Mouse (Mus musculus) urinary bladder, adult 18-20 months (tissue): ENCODE data around the gene Hapln4.
A peak's percentile ranks its signal among the peaks of the same experiment; 100 is the strongest.
"Not testable (repeated sequence)": the region's sequence is repeated elsewhere in the genome, so short reads cannot be mapped to it uniquely, and the experiment has no call there.

Experiments used
- DNase-seq, 2 experiments: peaks; one replicate each; pipeline ENCODE4 v3.0.0; 2022; ENCODE audit warnings: low spot score in 2 of 2, mixed read lengths in 2 of 2

Hapln4 gene

DNA sequence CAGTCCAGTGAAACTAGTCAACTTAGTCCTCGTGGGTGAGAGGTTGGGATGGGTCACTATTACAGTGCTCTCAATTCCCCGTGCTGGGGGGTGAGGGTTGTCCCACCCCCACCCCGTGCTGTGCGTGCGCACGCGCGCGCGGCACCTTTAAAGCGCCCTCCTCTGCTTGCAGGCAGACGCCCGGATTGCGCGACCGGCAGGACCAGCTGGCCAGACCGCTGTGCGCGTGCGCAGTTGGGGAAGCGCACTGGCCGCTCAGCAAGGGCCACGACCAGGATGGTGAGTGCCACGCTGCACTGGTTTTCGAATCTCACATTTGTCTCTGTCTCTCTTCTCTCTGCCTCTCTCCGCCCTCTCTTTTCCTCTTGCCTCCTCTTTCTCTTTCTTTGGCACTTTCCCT, at the start of gene Hapln4:
Gene Hapln4, plus strand, starts transcription at position 173 of the 400 bp plus-strand sequence.
- DNase-seq = peak in 1 of 2 experiments; percentile 12

DNA sequence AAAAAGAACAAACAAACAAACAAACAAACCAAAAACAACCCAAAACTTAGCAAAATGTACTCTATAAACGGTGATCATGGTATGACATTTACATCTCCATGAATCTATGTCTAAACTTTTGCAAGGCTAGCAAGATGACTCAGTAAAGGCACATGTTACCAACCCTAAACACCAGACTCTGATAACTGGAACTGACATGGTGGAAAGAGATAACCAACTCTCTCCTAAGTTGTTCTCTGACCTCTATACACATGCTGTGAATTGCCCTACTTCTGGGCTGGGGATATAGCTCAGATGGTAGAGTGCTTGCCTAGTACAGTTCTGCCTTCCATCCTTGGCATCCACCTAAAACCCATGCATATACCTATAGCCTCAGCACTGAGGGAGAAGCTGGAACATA, 45.3 kb upstream of the Hapln4 start:
- DNase-seq = no peak

DNA sequence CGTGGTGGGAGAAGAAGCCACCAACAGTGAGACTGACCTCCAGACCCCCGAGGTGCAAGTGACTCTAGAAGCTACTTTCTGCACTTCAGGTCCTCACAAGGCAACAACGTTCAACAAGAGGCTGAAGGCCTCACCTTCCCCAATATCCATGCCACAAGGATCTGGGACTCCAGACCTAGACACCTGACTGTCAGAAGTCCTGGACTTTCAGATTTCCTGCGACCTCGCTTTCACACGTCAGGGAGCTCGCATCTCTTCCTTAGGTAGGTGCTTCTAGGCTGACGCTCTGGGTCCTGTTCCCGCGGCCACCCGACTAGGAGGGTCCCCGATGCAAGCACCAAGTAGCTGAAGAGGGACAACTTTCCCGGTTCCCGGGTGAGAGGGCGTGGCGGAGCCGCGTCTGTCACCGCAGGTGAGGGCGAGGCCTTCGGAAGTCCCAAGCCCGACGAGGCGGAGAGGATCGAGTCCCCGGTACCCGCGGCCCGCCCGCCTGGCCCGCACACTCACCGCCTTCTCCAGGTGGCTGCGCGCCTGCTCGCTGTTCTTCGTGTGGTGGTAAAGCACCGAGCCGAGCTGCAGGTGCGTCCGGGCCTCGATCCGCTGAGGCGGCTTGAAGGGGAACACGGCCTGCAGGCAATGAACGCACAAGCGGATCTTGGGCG, 41.2 kb upstream of the Hapln4 start:
- DNase-seq = peak; percentile 26 to 60

DNA sequence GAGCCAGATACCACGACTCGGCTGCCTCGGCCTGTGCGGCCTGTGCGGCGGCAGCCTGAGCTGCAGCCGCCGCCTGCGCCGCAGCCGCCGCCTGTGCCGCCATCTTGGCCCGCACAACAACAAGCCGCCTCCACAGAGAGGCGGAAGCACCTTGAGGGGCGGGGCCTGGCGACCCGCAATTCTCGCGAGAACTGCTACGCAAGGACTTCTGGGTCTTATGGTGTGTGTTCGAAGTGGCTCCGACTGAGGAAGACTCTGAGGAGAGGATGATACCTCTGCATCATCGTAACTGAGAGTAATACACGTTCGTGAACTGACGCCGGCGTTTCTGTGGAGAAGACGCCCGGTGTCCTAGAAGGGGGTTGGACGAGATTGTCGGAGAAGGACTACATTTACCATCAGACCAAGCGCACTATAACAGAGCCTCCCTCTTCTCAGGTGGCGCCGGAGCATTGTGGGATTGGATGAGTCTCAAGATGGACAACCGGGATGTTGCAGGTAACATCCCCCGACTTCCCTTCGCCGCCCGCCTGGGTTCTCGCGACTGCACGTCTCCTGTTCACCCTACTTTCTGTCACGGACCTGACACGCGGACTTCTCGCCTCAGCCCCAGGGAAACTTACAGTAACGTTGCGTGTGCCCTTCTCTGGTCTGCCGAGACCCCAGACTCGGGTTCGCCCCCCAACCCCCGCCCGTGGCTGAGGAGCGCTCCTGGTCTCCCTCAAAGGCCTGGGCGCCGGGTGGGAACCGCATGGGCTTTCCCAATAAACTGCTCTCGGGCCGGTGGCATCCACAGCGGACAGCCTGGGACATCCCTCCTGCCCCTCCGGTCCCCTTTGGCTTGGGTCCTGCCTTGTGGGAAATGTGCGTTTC, 40.4 kb upstream of the Hapln4 start, which contains the start of the genes Mau2 and Sugp1:
Gene Mau2, minus strand, starts transcription at position 152 of the 873 bp plus-strand sequence.
Gene Sugp1, plus strand, starts transcription at position 231 of the 873 bp plus-strand sequence.
- DNase-seq = peak; percentile 91 to 93

DNA sequence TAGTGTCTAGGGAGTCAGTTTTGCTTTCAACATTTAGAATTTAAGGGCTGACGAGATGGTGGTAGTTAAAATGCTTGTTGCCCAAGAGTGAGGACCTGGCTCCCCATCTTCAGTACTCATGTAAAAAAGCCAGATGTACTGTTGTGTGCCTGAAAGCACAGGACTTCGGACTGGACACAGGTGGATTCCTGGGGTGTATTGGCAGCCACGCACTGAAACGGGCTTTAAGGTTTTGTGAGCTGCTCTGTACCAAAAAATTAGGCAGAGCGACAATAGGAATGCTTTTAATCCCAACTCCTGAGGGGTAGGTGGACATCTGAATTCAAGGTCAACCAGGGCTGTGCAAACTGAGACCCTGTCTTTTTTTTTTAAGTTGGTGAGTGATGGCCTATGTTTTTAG, 39.3 kb upstream of the Hapln4 start:
- DNase-seq = no peak

DNA sequence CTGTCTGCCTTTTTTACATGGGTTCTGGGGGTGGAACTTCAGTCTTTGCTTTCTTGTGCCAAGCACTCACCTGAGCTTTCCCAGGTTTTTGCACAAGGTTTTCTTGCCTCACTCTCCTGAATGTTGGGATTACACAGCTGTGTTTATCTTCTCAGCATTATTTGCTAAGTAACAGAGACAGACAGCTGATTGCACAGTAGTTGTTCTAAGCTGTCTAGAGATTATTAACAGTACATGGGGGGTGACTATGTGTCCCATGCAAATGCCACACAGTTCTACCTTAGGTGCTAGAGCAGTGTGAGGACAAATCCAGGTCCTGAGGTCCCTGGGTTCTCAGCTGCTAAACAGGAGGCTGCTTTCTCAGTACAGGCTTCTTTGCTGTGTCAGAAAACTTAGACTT, 33.6 kb upstream of the Hapln4 start:
- DNase-seq = no peak

DNA sequence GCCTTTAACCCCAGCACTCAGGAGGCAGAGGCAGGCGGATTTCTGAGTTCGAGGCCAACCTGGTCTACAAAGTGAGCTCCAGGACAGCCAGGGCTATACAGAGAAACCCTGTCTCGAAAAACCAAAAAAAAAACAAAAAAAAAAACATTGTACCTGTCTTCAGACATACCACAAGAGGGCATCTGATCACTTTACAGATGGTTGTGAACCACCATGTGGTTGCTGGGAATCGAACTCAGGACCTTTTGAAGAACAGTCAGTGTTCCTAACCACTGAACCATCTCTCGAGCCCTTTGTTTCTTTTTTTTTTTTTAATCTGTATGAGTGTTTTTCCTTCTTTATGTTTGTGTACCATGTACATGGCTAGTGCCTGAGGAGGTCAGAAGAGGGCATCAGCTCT, 32.8 kb upstream of the Hapln4 start:
- not testable (repeated sequence) for DNase-seq

DNA sequence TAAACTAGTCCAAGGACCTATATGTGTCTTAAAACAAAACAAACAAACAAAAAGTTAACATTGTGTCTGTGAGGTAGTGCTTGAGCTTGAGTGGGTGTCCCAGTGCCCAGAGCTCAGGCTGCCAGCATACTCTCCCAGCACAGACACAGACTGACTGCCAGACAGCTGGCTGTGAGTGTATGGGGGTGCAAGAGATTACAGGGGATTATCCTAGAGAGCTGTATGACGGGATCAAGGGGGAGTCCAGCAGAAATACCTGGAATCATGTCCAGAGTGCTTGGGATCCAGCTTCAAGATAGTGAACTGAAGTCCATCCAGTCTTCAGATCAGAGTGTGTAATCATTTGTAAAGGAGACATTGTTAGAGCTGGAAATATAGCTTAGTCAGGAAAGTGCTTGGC, 25.5 kb upstream of the Hapln4 start:
- no peak for DNase-seq

DNA sequence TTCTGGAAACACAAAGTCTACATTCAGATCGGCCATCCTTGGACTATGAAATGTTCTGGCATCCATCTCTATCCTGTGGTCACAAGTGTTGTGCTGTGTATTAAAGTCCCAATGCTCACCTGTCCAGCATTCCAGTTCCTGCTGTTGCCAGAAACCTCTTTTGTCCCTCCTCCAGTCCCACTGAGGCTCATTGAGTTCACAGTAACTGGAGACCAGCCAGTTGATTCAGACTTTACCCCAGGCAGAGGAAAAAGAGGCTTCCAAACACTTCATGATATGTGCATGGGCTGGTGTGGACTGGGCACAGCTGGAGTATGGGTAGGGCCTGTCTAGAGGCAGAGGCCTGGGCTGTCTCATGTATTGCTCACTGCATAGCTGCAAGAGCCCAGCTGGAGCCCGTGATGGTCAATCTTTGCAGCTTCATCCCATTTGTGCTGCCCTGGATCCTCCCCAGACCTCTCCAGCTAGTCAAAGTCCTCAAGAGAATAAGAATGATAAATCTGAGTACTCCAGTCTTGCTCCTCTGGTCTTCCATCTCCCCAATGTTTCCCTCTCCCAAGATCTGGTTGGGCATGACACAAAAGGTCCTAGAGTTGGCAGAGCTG, 11.3 kb upstream of the Hapln4 start:
- DNase-seq = no peak

DNA sequence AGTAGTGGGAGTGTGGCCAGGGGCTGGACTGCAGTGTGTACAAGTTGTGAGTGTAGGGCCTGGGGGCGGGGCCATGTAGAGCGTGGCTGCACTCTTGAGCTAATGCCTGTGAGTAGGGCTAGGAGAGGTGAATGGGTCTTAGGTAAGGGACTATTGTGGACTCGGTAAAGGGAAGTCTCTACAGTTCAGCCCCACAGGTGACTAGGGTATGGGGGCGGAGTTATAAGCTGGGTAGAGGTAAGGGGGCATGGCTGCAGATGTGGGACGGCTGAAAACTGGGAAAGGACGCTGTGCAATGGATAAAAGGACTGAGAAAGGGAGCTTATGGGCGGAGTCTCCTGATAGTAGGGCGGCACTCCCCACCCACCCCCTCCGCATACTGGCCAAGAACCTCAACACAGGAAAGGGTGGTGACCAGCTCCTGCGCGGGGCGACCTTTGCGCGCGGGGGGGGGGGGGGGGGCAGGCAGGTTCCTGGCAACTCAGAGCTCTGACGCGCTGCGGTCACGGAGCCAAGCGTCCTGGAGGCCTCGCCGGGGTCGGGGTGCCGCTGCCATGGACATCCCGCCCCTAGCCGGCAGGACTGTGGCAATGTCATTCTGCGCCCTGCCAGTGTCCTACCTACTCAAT, 10.7 kb upstream of the Hapln4 start, which contains the start of gene Tm6sf2:
Gene Tm6sf2, plus strand, starts transcription at position 484 of the 629 bp plus-strand sequence.
- DNase-seq = peak in 1 of 2 experiments; percentile 8

DNA sequence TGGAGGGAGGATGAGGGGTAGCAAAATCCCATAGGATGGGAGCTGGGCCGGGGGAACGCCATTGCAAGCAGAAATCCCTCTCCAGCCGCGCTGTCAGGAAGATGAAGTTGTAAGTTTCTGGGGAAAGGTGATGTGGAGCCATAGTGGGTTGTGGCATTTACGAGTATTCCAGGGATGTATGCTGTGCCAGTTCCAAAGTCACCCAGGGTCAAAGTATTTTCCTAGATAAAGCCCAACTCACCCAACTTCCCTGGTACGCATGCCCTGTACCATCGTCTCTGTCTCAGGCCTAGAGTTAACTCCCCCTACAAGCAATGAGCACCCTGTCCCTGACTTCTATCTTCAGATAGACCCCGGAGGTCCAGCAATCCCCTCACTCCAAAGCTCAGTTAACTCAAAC, 10.1 kb upstream of the Hapln4 start:
- no peak for DNase-seq

DNA sequence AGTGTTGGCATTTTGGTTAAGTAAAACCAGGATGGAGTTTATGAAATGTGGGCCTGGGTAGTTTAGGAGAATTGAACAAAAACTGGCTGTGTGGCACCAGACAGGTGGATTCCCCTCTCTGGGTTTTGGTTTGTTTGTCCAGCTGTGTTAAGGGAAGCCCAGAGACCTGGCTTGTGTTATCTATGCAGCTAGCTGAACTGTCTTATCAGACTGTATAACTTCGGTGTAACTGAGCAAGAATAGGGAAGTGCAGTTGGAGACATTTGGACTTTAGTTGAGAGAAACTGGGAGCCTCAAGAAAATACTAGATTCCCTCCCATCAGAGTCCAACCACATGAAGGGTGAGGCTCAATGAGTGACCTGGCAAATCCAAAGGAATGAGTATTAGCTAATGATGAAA, 9.6 kb upstream of the Hapln4 start:
- no peak for DNase-seq

DNA sequence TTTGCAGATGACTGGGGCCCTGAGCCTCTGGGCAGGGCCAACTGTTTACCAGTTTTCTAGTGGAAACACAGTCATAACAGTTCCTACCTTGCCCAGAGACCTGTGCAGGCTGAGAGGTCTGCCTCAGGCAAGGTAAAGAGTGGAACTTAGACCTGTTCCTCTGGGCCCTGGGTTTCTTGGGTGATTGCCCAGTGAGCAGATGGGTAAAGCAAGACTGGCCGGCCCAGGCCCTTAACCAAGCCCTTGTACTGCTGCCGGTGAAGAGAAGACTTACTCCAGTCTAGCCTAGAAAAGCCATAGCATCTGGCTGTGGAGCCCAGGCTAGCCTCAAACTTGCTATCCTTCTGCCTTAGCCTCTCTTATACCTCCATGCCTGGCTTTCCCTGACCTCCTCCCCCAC, 1.3 kb upstream of the Hapln4 start:
- DNase-seq = no peak

DNA sequence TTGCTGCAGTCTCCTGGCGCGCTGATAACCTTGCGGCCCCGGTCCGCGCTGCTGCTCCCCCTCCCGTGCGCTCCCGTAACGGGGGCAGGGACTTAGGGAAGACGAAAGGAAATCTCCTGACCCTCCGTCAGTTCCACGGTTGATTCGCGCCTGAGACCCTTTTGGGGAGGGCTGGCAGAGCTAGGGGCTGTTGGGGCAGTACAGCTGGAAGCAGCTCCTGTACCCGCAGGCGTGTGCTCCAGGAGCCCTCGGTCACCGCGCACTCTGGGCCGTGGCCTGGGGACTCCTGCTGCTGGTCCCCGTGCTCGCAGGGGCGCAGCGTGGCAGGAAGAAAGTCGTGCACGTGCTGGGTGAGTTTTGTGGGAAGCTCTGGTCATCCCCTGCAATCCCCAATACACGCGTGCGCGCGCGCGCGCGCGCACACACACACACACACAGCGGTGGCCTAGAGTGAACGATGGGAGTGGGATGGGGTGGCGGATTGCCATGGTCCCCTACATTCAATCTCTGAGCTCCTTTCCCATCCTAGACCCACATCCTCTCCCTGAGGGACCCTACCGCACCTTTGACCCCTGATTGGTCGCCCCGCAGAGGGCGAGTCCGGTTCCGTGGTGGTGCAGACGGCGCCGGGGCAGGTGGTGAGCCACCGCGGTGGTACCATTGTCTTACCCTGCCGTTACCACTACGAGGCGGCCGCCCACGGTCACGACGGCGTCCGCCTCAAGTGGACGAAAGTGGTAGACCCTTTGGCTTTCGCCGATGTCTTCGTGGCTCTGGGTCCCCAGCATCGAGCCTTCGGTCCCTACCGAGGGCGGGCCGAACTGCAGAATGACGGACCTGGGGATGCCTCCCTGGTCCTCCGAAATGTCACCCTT, 1.2 kb downstream of the Hapln4 start:
- DNase-seq = no peak

DNA sequence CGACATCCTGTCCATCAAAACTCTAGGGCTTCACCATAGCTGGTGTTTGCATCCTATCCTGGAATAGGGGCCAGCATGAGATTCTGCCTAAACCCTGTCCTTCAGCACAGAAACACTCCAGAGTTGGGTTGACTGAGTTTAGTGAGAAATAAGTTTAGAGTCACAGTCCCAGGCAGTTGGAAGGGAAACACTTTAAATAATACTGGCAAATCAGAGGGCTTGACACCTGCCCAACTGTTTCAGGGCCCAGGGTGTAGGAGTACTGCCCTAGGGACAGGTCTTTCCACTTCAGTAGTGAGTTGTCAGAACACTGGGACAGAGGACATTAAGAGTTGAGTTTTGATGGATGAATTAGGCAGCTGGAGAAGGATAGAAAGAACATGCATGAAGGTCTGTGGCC, 2.9 kb downstream of the Hapln4 start:
- DNase-seq = no peak

DNA sequence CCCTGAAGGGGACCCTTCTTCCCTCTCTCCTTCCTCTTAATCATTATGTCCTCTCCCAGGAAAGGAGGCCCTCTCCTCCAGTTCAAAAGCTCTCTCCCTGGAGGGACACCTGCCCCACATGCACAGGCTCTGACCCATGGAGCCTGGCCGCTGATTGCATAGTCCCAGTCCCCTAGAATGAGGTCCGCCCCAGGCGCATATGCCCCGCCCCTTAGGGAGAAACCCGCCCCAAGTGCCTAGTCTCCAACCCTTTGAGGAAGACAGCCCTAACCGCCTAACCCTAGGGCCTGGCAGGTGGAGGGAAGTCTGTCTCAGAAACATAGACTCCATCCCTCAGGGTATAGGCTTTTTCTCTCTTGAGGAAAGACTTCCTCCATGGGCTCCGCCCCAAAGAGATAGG, 4.0 kb downstream of the Hapln4 start:
- no peak for DNase-seq

DNA sequence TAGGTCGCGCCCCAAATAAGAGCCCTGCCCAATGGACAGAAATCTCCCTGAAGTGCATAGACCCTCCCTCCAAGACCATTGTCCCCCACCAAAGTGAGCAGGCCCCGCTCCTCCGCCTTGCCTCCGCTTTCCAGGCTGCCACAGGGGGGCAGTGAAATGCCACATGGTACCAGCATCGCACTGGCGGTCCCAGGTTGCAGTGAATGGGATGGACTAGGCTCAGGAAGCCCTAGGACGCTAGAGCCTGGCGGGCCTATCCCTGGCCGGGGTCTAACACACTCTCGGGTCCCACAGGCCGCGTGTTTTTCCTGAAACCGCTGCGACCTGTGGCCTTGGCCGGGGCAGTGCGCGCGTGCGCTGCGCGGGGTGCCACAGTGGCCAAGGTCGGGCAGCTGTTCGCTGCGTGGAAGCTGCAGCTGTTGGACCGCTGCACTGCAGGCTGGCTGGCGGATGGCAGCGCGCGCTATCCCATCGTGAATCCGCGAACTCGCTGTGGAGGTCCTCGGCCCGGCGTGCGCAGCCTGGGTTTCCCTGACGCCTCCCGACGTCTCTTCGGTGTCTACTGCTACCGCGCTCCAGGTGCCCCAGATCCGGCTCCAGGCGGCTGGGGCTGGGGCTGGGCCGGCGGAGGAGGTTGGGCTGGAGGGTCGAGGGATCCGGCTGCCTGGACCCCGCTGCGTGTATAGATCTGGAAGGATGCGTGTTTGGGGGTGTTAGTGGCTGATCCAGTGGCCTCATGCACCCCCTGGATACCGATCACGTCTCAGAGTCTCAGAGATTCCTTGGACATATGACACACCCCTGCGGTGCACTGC, 4.8 kb downstream of the Hapln4 start:
- DNase-seq = no peak

DNA sequence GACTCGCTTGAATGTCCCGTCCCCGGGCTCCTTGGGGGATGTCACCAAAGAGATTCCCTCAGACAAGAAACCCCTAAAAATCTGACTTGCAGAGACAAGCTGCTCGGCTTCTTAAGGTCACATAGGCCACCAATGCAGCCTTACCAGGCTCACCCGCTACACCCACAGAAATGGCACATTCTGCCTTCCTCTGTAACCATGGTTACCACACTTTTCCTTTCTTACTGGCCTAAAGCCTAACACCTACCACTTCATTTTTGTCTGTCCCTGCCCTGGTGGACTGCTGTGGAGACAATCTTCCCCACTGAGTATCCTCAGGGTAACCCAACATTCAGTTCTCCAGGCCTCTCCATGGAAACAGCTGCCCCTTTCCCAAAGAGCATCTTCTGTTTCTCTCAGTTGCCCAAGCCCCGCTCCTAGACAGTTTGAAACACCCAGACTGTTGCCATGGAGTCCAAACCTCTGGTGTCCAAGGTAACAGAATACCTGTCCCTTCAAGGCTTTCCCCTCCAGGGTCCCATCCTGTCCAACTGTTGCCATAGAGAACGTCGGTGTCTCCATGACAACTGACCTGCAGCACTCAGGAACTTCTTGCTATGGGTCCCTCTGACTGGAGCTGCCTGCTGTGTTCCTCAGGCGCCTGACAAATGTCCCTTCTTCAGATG, 6.2 kb downstream of the Hapln4 start:
- no peak for DNase-seq

DNA sequence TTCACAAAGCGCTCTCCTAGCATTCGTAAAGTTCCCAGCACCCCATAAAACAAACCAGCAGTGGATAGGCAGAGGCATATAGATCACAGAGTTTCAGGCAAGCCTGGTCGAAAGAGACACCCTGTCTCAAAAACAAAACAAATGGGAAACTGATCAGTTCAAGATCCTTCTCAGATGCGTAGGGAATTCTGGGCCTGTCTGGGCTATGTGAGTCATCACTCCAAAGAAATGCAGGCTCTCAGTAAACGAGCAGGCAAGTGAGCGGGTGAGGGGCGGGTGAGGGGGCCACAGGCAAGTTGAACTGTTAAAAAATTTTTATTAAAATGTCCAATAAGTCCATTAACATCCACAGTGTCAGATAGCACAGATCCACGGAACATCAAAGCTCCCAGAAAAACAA, 9.5 kb downstream of the Hapln4 start:
- no peak for DNase-seq

DNA sequence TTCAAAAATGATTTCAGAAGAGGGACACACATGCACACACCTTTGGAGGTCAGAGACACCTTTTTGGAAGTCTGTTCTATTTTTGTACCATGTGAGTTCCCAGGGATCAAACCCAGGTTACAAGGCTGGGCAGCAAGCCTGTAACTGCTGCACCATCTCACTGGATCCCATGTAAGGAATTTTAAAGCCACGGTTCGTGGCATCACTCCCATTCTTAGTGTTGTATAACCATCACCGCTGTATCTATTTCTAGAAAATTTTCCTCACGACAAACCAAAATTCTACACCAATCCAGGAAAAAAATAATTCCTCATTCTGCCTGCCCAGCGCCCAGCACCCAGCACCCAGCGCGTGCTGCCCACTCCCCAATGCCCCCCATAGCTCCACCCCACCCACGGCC, 16.0 kb downstream of the Hapln4 start:
- DNase-seq = no peak
